Mouse (Mus musculus): ENCODE measurements around the gene Ppp1r9a. TPM values are rescaled to one million over a fixed set of nuclear protein-coding genes. Genes with fewer than 3 reads are reported as not detected.

Ppp1r9a gene
- total and polyA plus RNA-seq, 3 experiments = 1.0 TPM; not detected in 2

GRCm38 (mm10) chr6:5022677-5023076 lies 120.0 kb downstream of the Ppp1r9a start:
- Histone ChIP-seq H3K36me3 (replicated peaks in 1 of 2; ENCODE audit: control insufficient read depth in 1 of 2, insufficient read depth in 1 of 2, low read length in 1 of 2) (no peaks in the 10 kb centered on the region), H3K4me1 (ENCODE audit: control insufficient read depth in 1 of 2, insufficient read depth in 2 of 2) (peaks cover 0 to 4% of the 10 kb centered on the region in 2 experiments; a peak in 2 of 4 replicates), H3K27ac (ENCODE audit: insufficient read depth, low read depth) (no peak overlapping the region), H3K9me3 (replicated peaks; ENCODE audit: low read length) (no peaks in the 10 kb centered on the region), H3K4me2 (ENCODE audit: insufficient read depth, low read depth, poor library complexity, severe bottlenecking) (no peak overlapping the region), H3K27me3 (replicated peaks) (no peaks in the 10 kb centered on the region), H3K4me3 (replicated peaks in 1 of 3; ENCODE audit: low read depth in 2 of 3, low read length in 2 of 3, poor library complexity in 1 of 3) (no peak overlapping the region), H3K79me2 (replicated peaks; ENCODE audit: control insufficient read depth, extremely low read depth, insufficient read depth, poor library complexity, severe bottlenecking) (no peaks in the 10 kb centered on the region), H3K9ac (ENCODE audit: insufficient read depth, low read depth) (no peak overlapping the region)
- TF ChIP-seq E2F4 (IDR thresholded peaks at IDR 0.05; ENCODE audit: insufficient replicate concordance, low read depth, low read length) = no peak
- no peak for TF ChIP-seq IRF4 (IDR thresholded peaks at IDR 0.05; ENCODE audit: low read depth, low read length)
- no peak for TF ChIP-seq KAT2A (IDR thresholded peaks at IDR 0.05; ENCODE audit: insufficient replicate concordance, low read length)
- TF ChIP-seq MYC (IDR thresholded peaks at IDR 0.05; ENCODE audit: low read depth, low read length) = no peak
- no peak for TF ChIP-seq CHD2 (IDR thresholded peaks at IDR 0.05; ENCODE audit: low read length)
- no peak for TF ChIP-seq PAX5 (IDR thresholded peaks at IDR 0.05; ENCODE audit: low read length)
- no peak for TF ChIP-seq JUN (IDR thresholded peaks at IDR 0.05; ENCODE audit: insufficient read depth, low read depth, low read length)
- TF ChIP-seq BHLHE40 (IDR thresholded peaks at IDR 0.05; ENCODE audit: low read depth, low read length) = no peak
- no peak for TF ChIP-seq CHD1 (IDR thresholded peaks at IDR 0.05; ENCODE audit: low read depth, low read length)
- dilution Hi-C loops (cut with MboI; ENCODE audit: extremely low pct_ligation_motif_present, extremely low pct_unique_long_range_greater_than_20kb, low sequenced_read_pairs) = no loop called here
- in situ Hi-C loops (cut with MboI; ENCODE audit: low pct_ligation_motif_present, low pct_unique_long_range_greater_than_20kb, low sequenced_read_pairs) = no loop called here
- no peak for DNase-seq (ENCODE audit: extremely low read depth)

DNA sequence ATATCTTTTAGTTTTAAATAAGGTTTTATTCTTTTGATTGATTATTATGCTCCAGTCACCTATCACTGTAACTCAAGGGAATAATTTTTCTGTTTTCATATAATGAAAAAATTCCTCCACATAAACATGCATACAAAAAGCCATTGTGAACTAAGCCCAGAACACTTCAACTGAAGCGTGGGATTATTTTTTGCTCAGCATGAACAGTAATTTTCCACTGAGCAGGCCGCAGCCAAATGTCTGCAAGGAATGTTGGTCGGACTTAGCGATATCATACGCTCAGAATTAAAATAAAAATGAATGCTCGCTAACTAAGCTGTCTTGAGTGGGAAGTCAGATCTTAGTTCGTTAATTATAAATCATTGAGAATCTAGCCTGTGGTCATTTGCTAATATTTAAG lies 122.2 kb downstream of the Ppp1r9a start:
- H3K36me3 ChIP-seq (replicated peaks in 1 of 2; ENCODE audit: control insufficient read depth in 1 of 2, insufficient read depth in 1 of 2, low read length in 1 of 2) = no peaks in the 10 kb centered on the region
- dilution Hi-C loops (cut with MboI; ENCODE audit: extremely low pct_ligation_motif_present, extremely low pct_unique_long_range_greater_than_20kb, low sequenced_read_pairs) (no loop called here), in situ Hi-C loops (cut with MboI; ENCODE audit: low pct_ligation_motif_present, low pct_unique_long_range_greater_than_20kb, low sequenced_read_pairs) (no loop called here)
- no peak overlapping the region for H3K4me2 ChIP-seq (ENCODE audit: insufficient read depth, low read depth, poor library complexity, severe bottlenecking)
- DNase-seq (ENCODE audit: extremely low read depth) = no peak
- H3K79me2 ChIP-seq (replicated peaks; ENCODE audit: control insufficient read depth, extremely low read depth, insufficient read depth, poor library complexity, severe bottlenecking) = no peaks in the 10 kb centered on the region
- H3K9ac ChIP-seq (ENCODE audit: insufficient read depth, low read depth) = no peak overlapping the region
- no peaks in the 10 kb centered on the region for H3K4me1 ChIP-seq (ENCODE audit: control insufficient read depth in 1 of 2, insufficient read depth in 2 of 2)
- no peaks in the 10 kb centered on the region for H3K9me3 ChIP-seq (replicated peaks; ENCODE audit: low read length)
- H3K4me3 ChIP-seq (replicated peaks in 1 of 3; ENCODE audit: low read depth in 2 of 3, low read length in 2 of 3, poor library complexity in 1 of 3) = no peak overlapping the region
- no peaks in the 10 kb centered on the region for H3K27me3 ChIP-seq (replicated peaks)
- H3K27ac ChIP-seq (ENCODE audit: insufficient read depth, low read depth) = no peak overlapping the region
- TF ChIP-seq ZC3H11A (IDR thresholded peaks at IDR 0.05; ENCODE audit: low read depth, low read length) (no peak), KAT2A (IDR thresholded peaks at IDR 0.05; ENCODE audit: insufficient replicate concordance, low read length) (no peak), PAX5 (IDR thresholded peaks at IDR 0.05; ENCODE audit: low read length) (no peak), BHLHE40 (IDR thresholded peaks at IDR 0.05; ENCODE audit: low read depth, low read length) (no peak), ZMIZ1 (IDR thresholded peaks at IDR 0.05; ENCODE audit: low read depth, low read length) (no peak), MAZ (IDR thresholded peaks at IDR 0.05; ENCODE audit: low read depth, low read length) (no peak), TCF12 (IDR thresholded peaks at IDR 0.05; ENCODE audit: low read depth, low read length) (no peak), GABPA (IDR thresholded peaks at IDR 0.05; ENCODE audit: insufficient replicate concordance, low read depth, low read length) (no peak), USF1 (IDR thresholded peaks at IDR 0.05; ENCODE audit: low read depth, low read length) (no peak), JUND (conservative IDR thresholded peaks at IDR 0.05; ENCODE audit: low read depth, low read length) (no peak), MYC (IDR thresholded peaks at IDR 0.05; ENCODE audit: low read depth, low read length) (no peak), NRF1 (IDR thresholded peaks at IDR 0.05; ENCODE audit: low read depth, low read length) (no peak)

All from CH12.LX (cell line).